ENCODE assay signal across 15 mouse cellular contexts in the genomic region with DNA sequence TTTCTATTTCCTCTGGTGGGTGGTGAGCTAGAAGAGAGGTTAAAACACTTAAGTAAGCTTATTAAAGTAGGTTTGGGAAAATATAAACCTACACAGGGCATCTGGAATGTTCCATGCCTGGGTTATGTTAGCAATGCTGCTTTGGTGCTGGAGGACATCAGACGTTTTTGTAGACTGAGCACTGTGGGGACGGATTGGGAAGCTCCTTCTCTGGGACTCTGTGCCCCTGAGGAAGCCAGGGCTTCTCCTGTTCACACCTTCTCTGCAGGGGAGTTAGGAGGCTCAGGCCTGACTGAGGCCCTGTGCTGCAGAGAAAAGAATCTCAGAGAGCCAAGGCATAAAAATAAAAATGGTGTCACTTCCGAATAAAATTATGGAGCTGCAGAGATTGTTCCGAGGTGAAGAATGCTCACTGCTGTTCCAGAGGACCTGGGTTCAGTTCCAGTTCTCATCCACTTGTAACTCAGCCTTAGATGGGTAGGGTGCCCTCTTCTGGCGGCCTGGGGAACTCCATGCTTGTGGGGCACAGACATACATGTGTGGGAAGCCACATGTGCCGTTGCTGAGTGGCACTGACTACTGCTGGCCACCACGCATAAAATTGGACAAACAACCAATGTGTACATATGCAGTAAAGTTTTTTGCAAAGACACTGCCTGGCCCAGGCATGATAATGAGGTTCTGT. TPM values are rescaled to one million over a fixed set of nuclear protein-coding genes. Genes with fewer than 3 reads are reported as not detected.
DNase-seq lines count a peak whose midpoint lies in the region; ATAC-seq and TF ChIP-seq lines count a peak whose summit lies in the region.
"Not testable (repeated sequence)": the region's sequence is repeated elsewhere in the genome, so short reads cannot be mapped to it uniquely, and the experiment has no call there.
"Had no signal": no experiment of that assay in that cellular context is flagged by ENCODE, and none has a peak within 500 bp of the region (broad histone marks: within the 10 kb centered on the region; RNA-seq: fewer than 3 reads in every experiment).

No protein-coding gene starts in this region.

- not testable (repeated sequence) for H3K27ac ChIP-seq in MEL (ENCODE audit: control insufficient read depth, low read depth, low read length); bone marrow, adult 2 months (ENCODE audit: control insufficient read depth, insufficient read depth, low read depth, low read length, poor library complexity); intestine, embryonic 14.5 days (ENCODE audit: low read depth); liver, adult 2 months (replicated peaks; ENCODE audit: insufficient read depth, low read depth, low read length); midbrain, postnatal 0 days (ENCODE audit: low read depth, low read length)

- not testable (repeated sequence) for H3K9me3 ChIP-seq in MEL (replicated peaks; ENCODE audit: insufficient read depth, low read length); intestine, embryonic 14.5 days (ENCODE audit: control insufficient read depth, low read length); midbrain, postnatal 0 days (ENCODE audit: low read length)

- not testable (repeated sequence) for TF ChIP-seq POLR2A in MEL (IDR thresholded peaks at IDR 0.05; ENCODE audit: control insufficient read depth in 1 of 2, insufficient read depth in 1 of 2, low read depth in 1 of 2, low read length in 2 of 2, poor library complexity in 1 of 2); bone marrow, adult 2 months (IDR thresholded peaks at IDR 0.05; ENCODE audit: borderline replicate concordance, control insufficient read depth, low read depth, low read length); liver, adult 2 months (IDR thresholded peaks at IDR 0.05; ENCODE audit: extremely low read depth, insufficient read depth, low read length)

- not testable (repeated sequence) for H3K4me3 ChIP-seq in MEL (ENCODE audit: control insufficient read depth in 1 of 2, insufficient read depth in 1 of 2, low read depth in 2 of 2, low read length in 2 of 2); bone marrow, adult 2 months (replicated peaks; ENCODE audit: control insufficient read depth, low read depth, low read length); intestine, embryonic 14.5 days (ENCODE audit: low read depth, low read length); liver, adult 2 months (ENCODE audit: insufficient read depth, low read depth, low read length); midbrain, postnatal 0 days (ENCODE audit: low read depth, low read length)

- not testable (repeated sequence) for ATAC-seq in intestine, embryonic 14.5 days (replicated peaks; ENCODE audit: low FRiP score, low TSS enrichment, low read depth); midbrain, postnatal 0 days (ENCODE audit: low FRiP score)

- H3K27me3 ChIP-seq in MEL (ENCODE audit: control insufficient read depth in 1 of 2, insufficient read depth in 2 of 2, low read length in 2 of 2); intestine, embryonic 14.5 days (replicated peaks; ENCODE audit: control insufficient read depth, insufficient read depth, low read length); liver, adult 2 months (ENCODE audit: control insufficient read depth, insufficient read depth, low read length); midbrain, postnatal 0 days (ENCODE audit: insufficient read depth, low read length): not testable (repeated sequence)

- H3K36me3 ChIP-seq in MEL (ENCODE audit: control insufficient read depth in 1 of 2, insufficient read depth in 2 of 2, low read length in 2 of 2); intestine, embryonic 14.5 days (ENCODE audit: control insufficient read depth, insufficient read depth, low read length); liver, adult 2 months (ENCODE audit: control insufficient read depth, insufficient read depth, low read length); midbrain, postnatal 0 days (ENCODE audit: insufficient read depth, low read length): not testable (repeated sequence)

- peak; percentile 25 to 47 (median 35); a peak in 4 of 6 replicates for TF ChIP-seq CTCF in MEL (IDR thresholded peaks at IDR 0.05 in 2 of 3, conservative IDR thresholded peaks at IDR 0.05 in 1 of 3; ENCODE audit: control insufficient read depth in 1 of 3, insufficient read depth in 1 of 3, low read depth in 2 of 3, low read length in 3 of 3, poor library complexity in 1 of 3, severe bottlenecking in 1 of 3)
- TF ChIP-seq CTCF in bone marrow, adult 2 months (IDR thresholded peaks at IDR 0.05; ENCODE audit: control insufficient read depth, insufficient read depth, low read length) = peak; percentile 23; the same call in 1 of the 2 replicates
- TF ChIP-seq CTCF in liver, adult 2 months (IDR thresholded peaks at IDR 0.05; ENCODE audit: low read depth, low read length) = peak; percentile 16; the same call in 1 of the 2 replicates
- peak; percentile 25; the same call in 1 of the 2 replicates for TF ChIP-seq CTCF in midbrain, postnatal 0 days (IDR thresholded peaks at IDR 0.05)

- not testable (repeated sequence) for TF ChIP-seq RAD21 in MEL (IDR thresholded peaks at IDR 0.05; ENCODE audit: low read depth, low read length)

- WGBS in bone marrow, adult 2 months = 80% methylated on average over 7 of the region's 7 CpGs
- WGBS in intestine, embryonic 14.5 days = 83% methylated on average over 7 of the region's 7 CpGs
- WGBS in liver, adult 2 months = 91% methylated on average over 7 of the region's 7 CpGs
- WGBS in midbrain, postnatal 0 days = 86% methylated on average over 7 of the region's 7 CpGs

- not testable (repeated sequence) for H3K9ac ChIP-seq in MEL (ENCODE audit: control insufficient read depth, low read depth, low read length, poor library complexity, severe bottlenecking); intestine, embryonic 14.5 days (ENCODE audit: low read length); liver, adult 2 months (ENCODE audit: low read depth, low read length); midbrain, postnatal 0 days (replicated peaks; ENCODE audit: low read length, poor library complexity, severe bottlenecking)

- H3K4me2 ChIP-seq in intestine, embryonic 14.5 days (ENCODE audit: low read length); midbrain, postnatal 0 days (ENCODE audit: low read depth, low read length, poor library complexity, severe bottlenecking): not testable (repeated sequence)

- TF ChIP-seq EP300 in MEL (IDR thresholded peaks at IDR 0.05; ENCODE audit: low read depth in 1 of 2, low read length in 2 of 2) = not testable (repeated sequence)

- not testable (repeated sequence) for H3K79me2 ChIP-seq in MEL (ENCODE audit: control insufficient read depth, insufficient read depth, low read length, poor library complexity); liver, adult 2 months (ENCODE audit: control insufficient read depth, insufficient read depth, low read length)

- not testable (repeated sequence) for H3K4me1 ChIP-seq in MEL (ENCODE audit: control insufficient read depth in 1 of 2, insufficient read depth in 2 of 2, low read length in 2 of 2); bone marrow, adult 2 months (ENCODE audit: control insufficient read depth, insufficient read depth, low read length); intestine, embryonic 14.5 days (replicated peaks; ENCODE audit: control insufficient read depth, insufficient read depth, low read length); liver, adult 2 months (ENCODE audit: control insufficient read depth, insufficient read depth, low read length); midbrain, postnatal 0 days (ENCODE audit: insufficient read depth, low read length)

- DNase-seq in CD4-positive, CD25-positive, alpha-beta regulatory T cell, adult 2 months (ENCODE audit: low read depth, low spot score) = peak; percentile 45
- peak; percentile 54 for DNase-seq in MEL (ENCODE audit: low read depth, low spot score)
- DNase-seq in intestine, embryonic 14.5 days (ENCODE audit: low spot score) = peak; percentile 37
- DNase-seq in liver, adult 2 months (ENCODE audit: extremely low read depth, low read depth, low spot score); midbrain, postnatal 0 days (ENCODE audit: low spot score): not testable (repeated sequence)
- DNase-seq in thymus, postnatal 14 days = peak; percentile 48

RNA-seq across cellular contexts. Expression of gene H2-Q1, which starts 19.8 kb away (rescaled TPM):
- total RNA-seq in MEL (2012; rRNA removed) = 1.7 TPM in 2 replicates
- under 1 TPM in 1 of 2 experiments, not detected in 1; 0.52 TPM for polyA plus RNA-seq in MEL (2012; ENCODE audit: insufficient read depth in 1 of 2, insufficient read length in 2 of 2, low read depth in 1 of 2, low replicate concordance in 2 of 2, missing spikeins in 1 of 2)
- polyA plus RNA-seq in bone marrow, adult 2 months (2011; ENCODE audit: insufficient read depth, insufficient read length, low replicate concordance, missing spikeins) = not detected in 2 replicates
- 1.2 and 1.6 TPM in 2 replicates for polyA plus RNA-seq in intestine, embryonic 14.5 days (2014; fragmentation: Nextera tagmentation; extraction: Ambion mirVana)
- 9.1 and 11.1 TPM in 2 replicates for total RNA-seq in liver, adult 2 months (2014; rRNA removed)
- polyA plus RNA-seq in liver, adult 2 months (2012; rRNA removed) = 4.4 and 5.5 TPM in 2 replicates
- 0.38 and 0.60 TPM in 2 replicates for total RNA-seq in midbrain, postnatal 0 days (2014; rRNA removed)
- polyA plus RNA-seq in midbrain, postnatal 0 days (2015; fragmentation: Nextera tagmentation; extraction: Ambion mirVana) = 1.4 and 1.5 TPM in 2 replicates
- polyA plus RNA-seq: embryonic facial prominence, embryonic 11.5 days; forebrain, embryonic 13.5 days; G1E; hindbrain, embryonic 11.5 days; kidney, embryonic 14.5 days; limb, embryonic 11.5 days; neural tube, embryonic 11.5 days had no signal

RNA-seq across cellular contexts. Expression of gene H2-D1, which starts 37.9 kb away (rescaled TPM):
- 58.7 and 60.1 TPM in 2 replicates for total RNA-seq in MEL (2012; rRNA removed)
- 10 to 100 TPM in 1 of 2 experiments, not detected in 1; 97.9 TPM for polyA plus RNA-seq in MEL (2012; ENCODE audit: insufficient read depth in 1 of 2, insufficient read length in 2 of 2, low read depth in 1 of 2, low replicate concordance in 2 of 2, missing spikeins in 1 of 2)
- polyA plus RNA-seq in bone marrow, adult 2 months (2011; ENCODE audit: insufficient read depth, insufficient read length, low replicate concordance, missing spikeins) = 399 and 727 TPM in 2 replicates
- polyA plus RNA-seq in intestine, embryonic 14.5 days (2014; fragmentation: Nextera tagmentation; extraction: Ambion mirVana) = 102 and 108 TPM in 2 replicates
- total RNA-seq in liver, adult 2 months (2014; rRNA removed) = 444 and 506 TPM in 2 replicates
- polyA plus RNA-seq in liver, adult 2 months (2012; rRNA removed) = 487 and 676 TPM in 2 replicates
- 75.4 and 78.0 TPM in 2 replicates for total RNA-seq in midbrain, postnatal 0 days (2014; rRNA removed)
- 130 and 148 TPM in 2 replicates for polyA plus RNA-seq in midbrain, postnatal 0 days (2015; fragmentation: Nextera tagmentation; extraction: Ambion mirVana)

RNA-seq across cellular contexts. Expression of gene H2-Q2, which starts 41.6 kb away (rescaled TPM):
- total RNA-seq in MEL (2012; rRNA removed) = 0.19 and 0.23 TPM in 2 replicates
- polyA plus RNA-seq in MEL (2012; ENCODE audit: insufficient read depth in 1 of 2, insufficient read length in 2 of 2, low read depth in 1 of 2, low replicate concordance in 2 of 2, missing spikeins in 1 of 2) = 1 to 10 TPM in 1 of 2 experiments, not detected in 1; 4.1 TPM
- polyA plus RNA-seq in bone marrow, adult 2 months (2011; ENCODE audit: insufficient read depth, insufficient read length, low replicate concordance, missing spikeins) = not detected in 2 replicates
- polyA plus RNA-seq in intestine, embryonic 14.5 days (2014; fragmentation: Nextera tagmentation; extraction: Ambion mirVana) = 37.3 and 39.1 TPM in 2 replicates
- 0.81 and 1.2 TPM in 2 replicates for total RNA-seq in liver, adult 2 months (2014; rRNA removed)
- polyA plus RNA-seq in liver, adult 2 months (2012; rRNA removed) = 0.37 and 0.75 TPM in 2 replicates
- 20.9 and 21.7 TPM in 2 replicates for total RNA-seq in midbrain, postnatal 0 days (2014; rRNA removed)
- polyA plus RNA-seq in midbrain, postnatal 0 days (2015; fragmentation: Nextera tagmentation; extraction: Ambion mirVana) = 21.1 and 22.5 TPM in 2 replicates
- total RNA-seq: G1E; neutrophil, adult 5-6 weeks had no signal
- polyA plus RNA-seq: G1E had no signal

RNA-seq across cellular contexts. Expression of gene Ddx39b, which starts 58.9 kb away (rescaled TPM):
- total RNA-seq in MEL (2012; rRNA removed) = 206 and 270 TPM in 2 replicates
- polyA plus RNA-seq in MEL (2012; ENCODE audit: insufficient read depth in 1 of 2, insufficient read length in 2 of 2, low read depth in 1 of 2, low replicate concordance in 2 of 2, missing spikeins in 1 of 2) = 100 to 1,000 TPM; 581 to 787 TPM
- 275 and 374 TPM in 2 replicates for polyA plus RNA-seq in bone marrow, adult 2 months (2011; ENCODE audit: insufficient read depth, insufficient read length, low replicate concordance, missing spikeins)
- 458 and 500 TPM in 2 replicates for polyA plus RNA-seq in intestine, embryonic 14.5 days (2014; fragmentation: Nextera tagmentation; extraction: Ambion mirVana)
- 37.0 and 43.6 TPM in 2 replicates for total RNA-seq in liver, adult 2 months (2014; rRNA removed)
- polyA plus RNA-seq in liver, adult 2 months (2012; rRNA removed) = 64.9 and 103 TPM in 2 replicates
- 261 and 288 TPM in 2 replicates for total RNA-seq in midbrain, postnatal 0 days (2014; rRNA removed)
- 320 and 329 TPM in 2 replicates for polyA plus RNA-seq in midbrain, postnatal 0 days (2015; fragmentation: Nextera tagmentation; extraction: Ambion mirVana)
